23 mouse cellular contexts compared by ENCODE assay signal in genomic region chr7:65392986-65393385, GRCm38 (mm10).
A peak's percentile ranks its signal among the peaks of the same experiment; 100 is the strongest.
DNase-seq lines count a peak whose midpoint lies in the region; ATAC-seq and TF ChIP-seq lines count a peak whose summit lies in the region.
"Had no signal": no experiment of that assay in that cellular context is flagged by ENCODE, and none has a peak within 500 bp of the region (broad histone marks: within the 10 kb centered on the region; RNA-seq: fewer than 3 reads in every experiment).

No protein-coding gene starts in this region.

- 65% methylated on average over 9 of the region's 9 CpGs for whole genome bisulfite sequencing in heart, embryonic 10.5 days
- 67% methylated on average over 9 of the region's 9 CpGs for WGBS in heart, adult 2 months
- 43% methylated on average over 9 of the region's 9 CpGs for WGBS in liver, embryonic 13.5 days (ENCODE audit: insufficient replicate concordance)
- WGBS in stomach, postnatal 0 days = 54% methylated on average over 9 of the region's 9 CpGs

- ATAC-seq in liver, embryonic 13.5 days (ENCODE audit: low read depth) = no peak
- peak; percentile 32; the same call in 1 of the 2 replicates for ATAC-seq in stomach, postnatal 0 days (ENCODE audit: low FRiP score, low TSS enrichment)
- ATAC-seq: forebrain, embryonic 14.5 days; Patski had no signal

- peak; percentile 47 for DNase-seq in heart, embryonic 10.5 days (ENCODE audit: low spot score)
- DNase-seq in heart, adult 2 months = no peak
- DNase-seq in liver, embryonic 13.5 days = no peak
- DNase-seq in liver = no peak
- peak; percentile 56 for DNase-seq in brain, adult 2 months (ENCODE audit: low read depth, low spot score)
- peak; percentile 16 for DNase-seq in stomach, postnatal 0 days (ENCODE audit: low spot score)
- DNase-seq in spleen, adult 18-20 months = no peak
- DNase-seq: adrenal gland, postnatal 14 days; cerebellum, adult 18-20 months; cerebellum, postnatal 25 days; gastrocnemius, postnatal 14 days; heart, postnatal 10 days; kidney, adult 11 months; kidney, postnatal 14 days; left cerebral cortex, postnatal 4 days; right cerebral cortex, postnatal 25 days; thymus, adult 18-20 months; thymus, postnatal 25 days had no signal

- no peaks in the 10 kb centered on the region for H3K79me2 ChIP-seq in heart, adult 2 months (replicated peaks; ENCODE audit: control insufficient read depth, insufficient read depth, low read length)

- H3K36me3 ChIP-seq in heart, embryonic 10.5 days = no peaks in the 10 kb centered on the region
- H3K36me3 ChIP-seq in heart, adult 2 months (ENCODE audit: control insufficient read depth, insufficient read depth, low read length) = peaks cover 2% of the 10 kb centered on the region; the same call in 1 of the 2 replicates
- H3K36me3 ChIP-seq in liver, embryonic 13.5 days = no peaks in the 10 kb centered on the region
- no peaks in the 10 kb centered on the region for H3K36me3 ChIP-seq in stomach, postnatal 0 days (ENCODE audit: control insufficient read depth, insufficient read depth, low read length)
- H3K36me3 ChIP-seq: G1E; heart, embryonic 13.5 days had no signal

- H3K9ac ChIP-seq in heart, adult 2 months (ENCODE audit: low read depth, low read length) = no peak overlapping the region
- H3K9ac ChIP-seq in liver, embryonic 13.5 days = no peak overlapping the region
- H3K9ac ChIP-seq in stomach, postnatal 0 days (ENCODE audit: low read length) = no peak overlapping the region

- no peak for TF ChIP-seq CTCF in heart, adult 2 months (IDR thresholded peaks at IDR 0.05)
- TF ChIP-seq CTCF in stomach, postnatal 0 days (IDR thresholded peaks at IDR 0.05; ENCODE audit: low read depth) = no peak

- no peak overlapping the region for H3K4me3 ChIP-seq in heart, embryonic 10.5 days
- no peak overlapping the region for H3K4me3 ChIP-seq in heart, adult 2 months
- no peak overlapping the region for H3K4me3 ChIP-seq in liver, embryonic 13.5 days (replicated peaks)
- no peak overlapping the region for H3K4me3 ChIP-seq in stomach, postnatal 0 days (ENCODE audit: low read depth, low read length)

- TF ChIP-seq EP300 in heart, adult 2 months (IDR thresholded peaks at IDR 0.05; ENCODE audit: insufficient read depth, low read depth, low read length) = no peak
- no peak for TF ChIP-seq EP300 in stomach, postnatal 0 days (optimal IDR thresholded peaks at IDR 0.05)

- TF ChIP-seq POLR2A in heart, adult 2 months (IDR thresholded peaks at IDR 0.05; ENCODE audit: insufficient read depth, low read depth, low read length) = no peak

- intact Hi-C loops in heart, adult 2 months (cut with DNase I) = no loop called here

- H3K4me2 ChIP-seq in liver, embryonic 13.5 days = peak overlapping the region; percentile 33; the same call in 1 of the 2 replicates
- H3K4me2 ChIP-seq in stomach, postnatal 0 days (replicated peaks; ENCODE audit: low read depth) = no peak overlapping the region

- H3K27ac ChIP-seq in heart, embryonic 10.5 days = peak overlapping the region; percentile 84; the same call in 1 of the 2 replicates
- no peak overlapping the region; the same call in 1 of the 2 replicates for H3K27ac ChIP-seq in heart, adult 2 months
- no peak overlapping the region for H3K27ac ChIP-seq in liver, embryonic 13.5 days
- H3K27ac ChIP-seq in stomach, postnatal 0 days (replicated peaks) = no peak overlapping the region
- H3K27ac ChIP-seq: hindbrain, embryonic 14.5 days had no signal

- peaks cover 38% of the 10 kb centered on the region for H3K4me1 ChIP-seq in heart, embryonic 10.5 days
- peaks cover 9% of the 10 kb centered on the region for H3K4me1 ChIP-seq in heart, adult 2 months (ENCODE audit: control insufficient read depth, insufficient read depth, low read length)
- 0 out of 2 replicates have a peak, but pooled peaks cover 8% of the 10 kb centered on the region for H3K4me1 ChIP-seq in liver, embryonic 13.5 days (replicated peaks)
- no peaks in the 10 kb centered on the region for H3K4me1 ChIP-seq in stomach, postnatal 0 days (replicated peaks; ENCODE audit: control insufficient read depth, insufficient read depth)

- H3K27me3 ChIP-seq in heart, embryonic 10.5 days (ENCODE audit: insufficient read depth, poor library complexity, severe bottlenecking) = no peaks in the 10 kb centered on the region
- H3K27me3 ChIP-seq in heart, adult 2 months (ENCODE audit: control insufficient read depth, insufficient read depth, low read length) = no peaks in the 10 kb centered on the region
- H3K27me3 ChIP-seq in liver, embryonic 13.5 days = peaks cover 19% of the 10 kb centered on the region
- no peaks in the 10 kb centered on the region for H3K27me3 ChIP-seq in stomach, postnatal 0 days (ENCODE audit: control insufficient read depth, insufficient read depth, low read length)
- H3K27me3 ChIP-seq: heart, embryonic 13.5 days; Patski had no signal

- H3K9me3 ChIP-seq in heart, embryonic 10.5 days = no peaks in the 10 kb centered on the region
- H3K9me3 ChIP-seq in liver, embryonic 13.5 days (replicated peaks) = no peaks in the 10 kb centered on the region
- no peaks in the 10 kb centered on the region for H3K9me3 ChIP-seq in stomach, postnatal 0 days (ENCODE audit: control insufficient read depth, low read length)
- H3K9me3 ChIP-seq: G1E; heart, embryonic 13.5 days had no signal

Comparison
In these comparisons a context has a peak if more than half of its experiments do, and no peak if none do; other contexts are left out.
1. DNase-seq: peak in heart, embryonic 10.5 days (single experiment), brain, adult 2 months (single experiment) and stomach, postnatal 0 days (single experiment); none in heart, adult 2 months (0 of 2), liver, embryonic 13.5 days (single experiment), liver (single experiment) and spleen, adult 18-20 months (0 of 2).